Mouse (Mus musculus) adrenal gland, postnatal 10 days (tissue): ENCODE measurements around the gene Kcnd2. TPM values are rescaled to one million over a fixed set of nuclear protein-coding genes. Genes with fewer than 3 reads are reported as not detected.
A peak's percentile ranks its signal among the peaks of the same experiment; 100 is the strongest.

Experiments used
- DNase-seq: peaks from one replicate; pipeline ENCODE4 v3.0.0; 2021; ENCODE audit warnings: mixed read lengths
- total RNA-seq, 2 experiments: library from RNA; stranded (reverse); gene quantifications; 2 replicates each; pipeline ENCODE4 v1.2.3; 2021

The Kcnd2 gene
- total RNA-seq, 2 experiments from 2014 or later: 2.0 to 2.4 TPM

- DNase-seq: no peak
Observed at GRCm38 (mm10) chr6:21692861-21693350, 477.6 kb downstream of the Kcnd2 start.

GRCm38 (mm10) chr6:21697641-21698040, 482.3 kb downstream of the Kcnd2 start:
- no peak for DNase-seq

- no peak for DNase-seq
Observed at GRCm38 (mm10) chr6:21701131-21701530, 485.8 kb downstream of the Kcnd2 start.

- DNase-seq: no peak
Observed at GRCm38 (mm10) chr6:21709228-21709627, 493.9 kb downstream of the Kcnd2 start.

- DNase-seq: no peak
Observed at GRCm38 (mm10) chr6:21719121-21719520, 503.8 kb downstream of the Kcnd2 start.

- DNase-seq: no peak
Observed at GRCm38 (mm10) chr6:21722238-21722637, 506.9 kb downstream of the Kcnd2 start.

- no peak for DNase-seq
Observed at GRCm38 (mm10) chr6:21740606-21741005, 525.3 kb downstream of the Kcnd2 start.

- no peak for DNase-seq
Observed at GRCm38 (mm10) chr6:21744615-21745266, 529.4 kb downstream of the Kcnd2 start.

- DNase-seq: no peak
Observed at GRCm38 (mm10) chr6:21747536-21747935, 532.2 kb downstream of the Kcnd2 start.

GRCm38 (mm10) chr6:21767787-21768221, 552.5 kb downstream of the Kcnd2 start:
- DNase-seq: no peak

GRCm38 (mm10) chr6:21768745-21769446, 553.6 kb downstream of the Kcnd2 start:
- DNase-seq: peak; percentile 51

- DNase-seq: no peak
Observed at GRCm38 (mm10) chr6:21769447-21769809, 554.1 kb downstream of the Kcnd2 start.

- no peak for DNase-seq
Observed at GRCm38 (mm10) chr6:21774213-21774916, 559.1 kb downstream of the Kcnd2 start.
